Mouse (Mus musculus): ENCODE results near the gene Rps6ka5. TPM values are rescaled to one million over a fixed set of nuclear protein-coding genes. Genes with fewer than 3 reads are reported as not detected.

Rps6ka5 gene
- polyA plus RNA-seq, 1 experiment from 2014 or later, result 13.7 TPM

DNA sequence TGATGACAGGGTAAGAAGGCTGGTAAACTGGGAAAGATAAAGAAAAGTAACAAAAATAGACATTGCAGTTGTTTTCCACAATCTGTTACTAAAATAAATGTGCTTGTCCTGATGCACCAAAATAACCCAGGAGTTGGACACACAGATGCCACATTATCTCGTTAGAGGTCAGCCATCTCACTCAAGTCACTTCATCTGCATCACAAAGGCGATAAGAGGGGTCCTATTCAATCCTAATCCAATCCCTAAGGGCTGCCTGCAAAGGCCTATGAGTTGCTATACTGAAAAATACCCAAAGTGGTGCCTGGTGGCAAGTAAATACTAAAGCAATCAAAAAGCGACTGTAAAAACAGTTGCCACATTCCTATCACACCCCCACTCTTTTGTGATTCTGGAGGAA is 90.0 kb downstream of the Rps6ka5 start:
- 19% methylated on average over 3 of the region's 3 CpGs for WGBS
- Histone ChIP-seq H3K27ac (replicated peaks) (no peak overlapping the region), H3K27me3 (no peaks in the 10 kb centered on the region), H3K4me2 (replicated peaks) (no peak overlapping the region), H3K36me3 (no peaks in the 10 kb centered on the region), H3K9ac (replicated peaks) (no peak overlapping the region), H3K4me1 (peaks cover 6% of the 10 kb centered on the region; the same call in 1 of the 2 replicates), H3K4me3 (no peak overlapping the region), H3K9me3 (no peaks in the 10 kb centered on the region)
- ATAC-seq (replicated peaks), result no peak

DNA sequence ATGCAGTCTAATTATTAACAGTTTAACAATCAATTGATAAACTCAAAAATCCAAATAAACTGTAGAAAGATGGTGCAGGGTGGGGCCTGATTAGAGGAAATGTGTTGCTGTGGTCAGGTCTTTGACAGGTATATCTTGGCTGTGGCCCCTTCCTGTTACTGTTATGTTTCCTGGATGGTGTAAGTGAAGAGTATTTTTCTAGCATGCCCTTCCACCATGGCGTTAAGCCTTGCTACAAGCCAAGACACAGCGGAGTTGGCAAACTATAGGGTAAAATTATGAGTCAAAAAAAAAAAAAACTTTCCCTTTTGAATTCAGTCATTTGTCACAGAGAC is 90.5 kb downstream of the Rps6ka5 start:
- Histone ChIP-seq H3K4me1 (peaks cover 6% of the 10 kb centered on the region; the same call in 1 of the 2 replicates), H3K4me3 (no peak overlapping the region), H3K9me3 (no peaks in the 10 kb centered on the region), H3K36me3 (no peaks in the 10 kb centered on the region), H3K27me3 (no peaks in the 10 kb centered on the region), H3K27ac (replicated peaks) (no peak overlapping the region), H3K9ac (replicated peaks) (no peak overlapping the region), H3K4me2 (replicated peaks) (no peak overlapping the region)
- ATAC-seq (replicated peaks), result no peak
- WGBS, result 92% methylated on average over 2 of the region's 2 CpGs

DNA sequence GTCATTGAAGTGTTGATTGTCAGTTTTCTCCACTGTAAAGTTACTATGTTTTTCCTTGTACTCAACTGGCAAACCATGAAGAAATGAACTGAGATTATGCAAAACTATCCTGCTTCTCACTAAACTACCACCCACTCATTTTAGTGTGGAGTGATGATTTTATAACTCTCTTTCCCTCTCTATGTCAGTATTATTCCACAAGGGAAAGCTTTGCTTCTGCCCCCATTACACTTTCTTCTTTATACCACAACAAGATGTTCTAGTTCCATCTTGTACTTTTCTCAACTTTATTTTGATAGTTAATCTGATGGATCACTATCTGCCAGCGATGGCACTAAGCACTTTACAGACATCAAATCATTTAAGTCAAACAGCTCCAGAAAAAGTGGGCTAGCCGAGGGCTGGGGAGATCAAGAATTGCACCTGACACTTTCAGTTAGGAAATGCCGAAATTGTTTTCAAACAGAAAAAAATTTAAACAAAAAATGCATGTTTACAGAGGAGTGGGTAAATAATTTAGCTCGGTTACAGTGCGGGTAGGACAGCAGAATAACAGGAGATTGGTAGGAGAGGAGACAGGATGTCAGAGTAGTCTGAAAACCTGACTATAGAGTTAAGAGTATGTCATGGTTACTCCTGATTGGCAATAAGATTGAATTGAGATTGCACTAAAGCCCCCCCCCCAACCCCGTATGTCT is 91.0 kb downstream of the Rps6ka5 start:
- H3K9me3 ChIP-seq, result no peaks in the 10 kb centered on the region
- ATAC-seq (replicated peaks), result no peak

DNA sequence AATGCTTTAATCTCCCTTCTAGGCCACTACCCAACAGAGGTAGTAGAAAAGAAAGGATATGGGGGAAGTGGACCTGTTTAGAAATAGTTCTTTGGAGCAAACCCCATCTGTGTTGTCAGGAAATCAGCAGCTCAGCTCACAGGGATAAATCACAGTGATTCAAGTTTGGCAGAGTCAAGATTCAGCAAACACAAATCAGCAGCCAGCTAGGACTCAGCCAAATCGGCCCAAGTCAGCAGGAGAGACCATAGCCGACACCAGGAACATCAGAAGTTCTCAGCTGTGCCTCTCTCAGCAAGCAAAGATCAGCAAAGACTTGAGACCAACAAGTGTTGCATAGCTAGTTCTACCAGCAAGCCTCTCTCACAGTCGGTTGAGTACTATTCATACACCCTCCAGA is 93.6 kb downstream of the Rps6ka5 start:
- WGBS, result 96% methylated on average over 3 of the region's 3 CpGs
- no peaks in the 10 kb centered on the region for H3K36me3 ChIP-seq

More for the DNA sequence above, 91.0 kb downstream of the Rps6ka5 start:
- Histone ChIP-seq H3K27me3 (no peaks in the 10 kb centered on the region), H3K36me3 (no peaks in the 10 kb centered on the region), H3K4me2 (replicated peaks) (no peak overlapping the region), H3K9ac (replicated peaks) (no peak overlapping the region), H3K4me1 (peaks cover 6% of the 10 kb centered on the region; the same call in 1 of the 2 replicates), H3K27ac (replicated peaks) (no peak overlapping the region), H3K4me3 (no peak overlapping the region)
- WGBS, result 91% methylated on average over 6 of the region's 6 CpGs

DNA sequence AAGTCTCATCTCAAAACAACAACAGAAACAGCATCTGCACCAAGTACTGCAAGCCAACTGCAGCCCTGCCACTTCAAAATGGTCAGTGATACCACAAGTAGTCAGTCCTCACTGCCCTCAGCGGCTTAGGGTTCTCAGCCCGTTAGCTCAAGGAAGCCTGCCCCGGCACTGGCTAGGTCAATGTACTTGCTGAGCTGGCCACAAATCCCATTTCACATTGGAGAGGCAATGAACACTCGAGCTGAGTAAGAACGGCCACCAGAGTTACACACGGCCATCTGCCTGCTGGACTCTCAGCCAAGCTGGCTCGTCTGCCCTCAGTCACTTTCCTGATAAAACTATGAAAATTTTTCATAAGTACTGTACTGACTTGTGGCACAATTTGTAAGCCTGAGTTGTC is 95.5 kb downstream of the Rps6ka5 start:
- Histone ChIP-seq H3K9me3 (no peaks in the 10 kb centered on the region), H3K27me3 (no peaks in the 10 kb centered on the region), H3K36me3 (no peaks in the 10 kb centered on the region), H3K9ac (replicated peaks) (no peak overlapping the region), H3K4me2 (replicated peaks) (no peak overlapping the region), H3K4me3 (no peak overlapping the region), H3K27ac (replicated peaks) (no peak overlapping the region), H3K4me1 (no peaks in the 10 kb centered on the region)
- WGBS, result 90% methylated on average over 7 of the region's 7 CpGs
- no peak for ATAC-seq (replicated peaks)

More for the DNA sequence above, 93.6 kb downstream of the Rps6ka5 start:
- Histone ChIP-seq H3K4me3 (no peak overlapping the region), H3K9ac (replicated peaks) (no peak overlapping the region), H3K27me3 (no peaks in the 10 kb centered on the region), H3K9me3 (no peaks in the 10 kb centered on the region), H3K4me2 (replicated peaks) (no peak overlapping the region), H3K4me1 (peaks cover 3% of the 10 kb centered on the region; the same call in 1 of the 2 replicates), H3K27ac (replicated peaks) (no peak overlapping the region)
- ATAC-seq (replicated peaks), result no peak

DNA sequence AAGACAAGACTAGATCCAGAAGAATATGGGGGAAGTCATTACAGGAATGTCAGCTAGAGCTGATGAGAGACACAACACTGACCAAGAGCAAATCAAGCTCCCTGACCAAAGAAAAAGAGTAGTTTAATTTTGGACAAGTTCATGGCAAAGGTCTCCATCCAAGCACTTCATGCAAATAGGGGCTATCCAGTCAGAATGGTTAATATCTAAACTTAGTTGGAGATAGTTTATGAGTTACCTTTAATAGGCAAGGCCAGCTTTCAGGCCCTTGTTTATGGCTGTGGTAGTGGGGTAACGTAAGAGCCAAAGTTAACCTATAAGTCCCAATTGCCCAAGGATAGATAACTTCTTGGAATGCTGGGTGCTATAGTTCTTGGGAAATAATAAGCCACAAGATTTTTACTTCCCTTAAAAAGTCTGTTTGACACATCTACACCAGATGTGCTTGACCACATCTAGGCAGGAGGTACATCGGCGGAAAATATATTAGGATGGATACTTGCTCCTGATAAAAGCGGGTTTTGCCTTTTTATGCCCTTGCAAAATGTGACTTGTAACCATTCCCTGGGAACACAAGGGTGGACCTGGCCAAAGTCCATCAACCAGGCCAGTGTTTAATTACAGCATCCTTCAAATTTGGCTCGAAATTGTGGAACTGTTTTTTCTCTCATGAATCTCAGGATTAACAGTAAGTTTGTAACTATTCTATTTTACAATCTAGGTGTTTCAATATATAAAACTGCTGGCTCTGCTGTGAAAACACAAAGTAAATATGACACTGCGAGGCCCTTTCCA is 97.5 kb downstream of the Rps6ka5 start:
- no peak for ATAC-seq (replicated peaks)
- H3K27me3 ChIP-seq, result no peaks in the 10 kb centered on the region
- no peak overlapping the region for H3K4me3 ChIP-seq
- 96% methylated on average over 6 of the region's 6 CpGs for WGBS
- H3K4me1 ChIP-seq, result no peaks in the 10 kb centered on the region
- H3K9ac ChIP-seq (replicated peaks), result no peak overlapping the region
- H3K4me2 ChIP-seq (replicated peaks), result no peak overlapping the region
- no peak overlapping the region for H3K27ac ChIP-seq (replicated peaks)
- H3K36me3 ChIP-seq, result no peaks in the 10 kb centered on the region
- H3K9me3 ChIP-seq, result no peaks in the 10 kb centered on the region

DNA sequence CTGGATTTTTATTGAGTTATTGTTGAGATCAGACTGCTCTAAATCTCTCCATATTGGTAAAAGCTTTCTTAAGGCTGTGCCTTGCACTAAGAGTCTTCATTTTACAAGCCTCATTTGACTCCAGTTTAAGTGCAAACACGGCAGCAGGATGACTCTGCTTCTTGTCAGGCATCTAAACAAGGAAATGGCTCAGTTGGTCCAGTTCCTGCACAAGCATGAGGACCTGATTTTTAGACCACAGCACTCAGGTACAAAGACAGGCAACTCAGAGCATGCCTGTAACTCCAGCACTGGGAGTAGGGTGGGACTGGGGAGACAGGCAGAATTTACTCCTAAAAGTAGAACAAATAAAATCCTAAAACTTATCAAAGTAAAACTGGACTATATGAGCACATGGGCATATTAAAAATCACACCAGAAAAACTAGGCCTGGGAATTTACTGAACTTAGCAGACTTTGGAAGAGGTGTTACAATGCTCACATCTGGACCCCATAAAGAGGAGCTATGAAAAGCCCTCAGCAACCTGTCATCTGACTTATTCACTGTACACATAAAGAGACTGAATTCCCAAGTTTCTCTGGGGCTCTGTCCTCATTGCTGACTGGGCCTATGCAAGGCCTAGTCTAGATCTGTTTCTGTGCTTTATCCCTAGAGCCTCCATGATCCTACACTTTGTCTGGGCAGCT is 99.6 kb downstream of the Rps6ka5 start:
- Histone ChIP-seq H3K27me3 (no peaks in the 10 kb centered on the region), H3K9me3 (no peaks in the 10 kb centered on the region), H3K4me3 (no peak overlapping the region), H3K27ac (replicated peaks) (no peak overlapping the region), H3K4me1 (no peaks in the 10 kb centered on the region), H3K9ac (replicated peaks) (no peak overlapping the region), H3K36me3 (no peaks in the 10 kb centered on the region), H3K4me2 (replicated peaks) (no peak overlapping the region)
- no peak for ATAC-seq (replicated peaks)
- WGBS, result 65% methylated on average over 1 of the region's 1 CpGs

DNA sequence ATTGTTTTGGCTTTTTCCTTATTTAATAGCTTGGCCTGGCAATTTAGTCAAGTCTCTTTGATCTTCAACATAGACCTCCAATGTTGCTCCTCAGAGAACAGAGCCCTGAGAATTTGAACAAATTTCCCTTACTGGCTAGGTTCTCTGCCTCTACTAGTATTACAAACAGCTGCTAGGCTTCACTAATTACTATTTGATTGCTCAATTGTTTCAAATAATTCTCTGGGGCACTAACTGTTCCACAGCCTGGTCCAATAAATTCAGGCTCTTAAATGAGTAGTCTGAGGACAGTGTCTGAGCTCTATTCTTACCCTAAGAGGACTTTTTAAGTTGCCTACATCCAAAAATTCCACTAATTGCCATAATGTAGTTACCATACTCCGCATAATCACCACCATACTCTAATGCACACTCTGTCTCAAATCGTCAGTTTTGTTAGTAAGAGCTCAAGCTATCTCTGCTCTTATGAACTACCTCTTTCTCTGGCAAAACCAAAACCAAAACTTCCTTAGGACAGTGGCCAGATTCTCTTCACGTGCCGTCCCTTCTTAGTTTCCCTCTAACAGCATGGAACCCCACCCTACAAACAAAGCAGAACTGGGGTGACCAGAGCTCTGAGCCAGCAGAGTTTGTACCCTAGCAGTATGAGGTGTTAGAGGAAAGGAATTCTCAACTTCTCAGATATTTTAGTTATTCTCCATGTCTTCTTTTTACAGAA is 100.4 kb downstream of the Rps6ka5 start:
- Histone ChIP-seq H3K36me3 (no peaks in the 10 kb centered on the region), H3K9me3 (no peaks in the 10 kb centered on the region), H3K27ac (replicated peaks) (no peak overlapping the region), H3K27me3 (no peaks in the 10 kb centered on the region), H3K9ac (replicated peaks) (no peak overlapping the region), H3K4me3 (no peak overlapping the region), H3K4me2 (replicated peaks) (no peak overlapping the region), H3K4me1 (no peaks in the 10 kb centered on the region)
- 73% methylated on average over 4 of the region's 4 CpGs for WGBS
- no peak for ATAC-seq (replicated peaks)

DNA sequence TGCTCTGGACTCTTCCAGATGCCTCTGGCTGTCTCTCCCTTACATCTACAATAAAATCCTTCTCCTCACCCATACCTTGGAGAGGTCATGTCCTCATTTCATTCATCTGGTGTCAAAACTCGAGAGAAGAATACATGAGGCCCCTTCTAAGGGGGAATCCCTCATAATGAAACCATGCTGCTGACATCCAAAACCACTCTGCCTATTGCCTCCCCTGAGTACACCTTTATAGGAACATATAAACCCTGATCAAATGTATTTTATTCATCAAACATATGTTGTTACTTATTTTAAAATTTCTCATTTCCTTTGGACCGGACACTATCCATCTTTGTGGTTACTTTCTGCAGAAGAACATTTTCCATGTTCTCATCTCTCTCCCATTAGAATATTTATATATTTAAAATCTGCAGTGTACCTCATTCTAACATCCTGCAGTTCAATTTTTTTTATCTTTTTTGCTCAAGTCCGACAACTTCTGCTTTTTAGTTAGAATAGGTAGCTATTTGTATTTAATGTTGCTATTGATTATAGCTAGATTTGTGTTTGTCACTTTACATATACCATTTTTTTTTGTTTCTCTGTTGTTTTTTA is 101.8 kb downstream of the Rps6ka5 start:
- ATAC-seq (replicated peaks), result no peak
- Histone ChIP-seq H3K4me3 (no peak overlapping the region), H3K4me1 (no peaks in the 10 kb centered on the region), H3K4me2 (replicated peaks) (no peak overlapping the region), H3K36me3 (no peaks in the 10 kb centered on the region), H3K27ac (replicated peaks) (no peak overlapping the region), H3K9ac (replicated peaks) (no peak overlapping the region), H3K27me3 (no peaks in the 10 kb centered on the region), H3K9me3 (no peaks in the 10 kb centered on the region)
- 89% methylated on average over 3 of the region's 3 CpGs for WGBS

DNA sequence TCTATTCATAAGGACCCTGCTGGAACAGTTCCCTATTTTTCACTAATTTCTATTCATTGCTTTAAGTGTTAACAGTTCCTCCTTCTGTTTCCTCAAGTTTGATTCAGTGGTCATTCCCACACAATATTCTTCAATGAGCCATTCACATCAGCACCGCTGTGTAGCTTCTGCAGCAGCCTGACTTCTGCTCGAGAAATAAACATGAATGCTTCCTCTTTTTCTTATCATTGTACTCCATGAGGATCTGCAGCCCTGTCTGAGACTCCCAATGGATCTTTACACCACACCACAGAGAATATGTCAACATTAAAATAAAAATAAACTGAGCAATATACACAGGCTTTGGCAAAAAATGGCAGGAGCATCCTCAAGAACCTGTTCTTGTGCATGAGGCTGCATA is 111.5 kb downstream of the Rps6ka5 start:
- H3K9ac ChIP-seq (replicated peaks), result no peak overlapping the region
- H3K27ac ChIP-seq (replicated peaks), result no peak overlapping the region
- no peaks in the 10 kb centered on the region for H3K9me3 ChIP-seq
- H3K36me3 ChIP-seq, result no peaks in the 10 kb centered on the region
- no peak for ATAC-seq (replicated peaks)
- 0 out of 2 replicates have a peak, but pooled peaks cover 3% of the 10 kb centered on the region for H3K4me1 ChIP-seq
- H3K4me3 ChIP-seq, result no peak overlapping the region
- H3K27me3 ChIP-seq, result no peaks in the 10 kb centered on the region
- no peak overlapping the region for H3K4me2 ChIP-seq (replicated peaks)
- WGBS, result 57% methylated on average over 2 of the region's 2 CpGs

DNA sequence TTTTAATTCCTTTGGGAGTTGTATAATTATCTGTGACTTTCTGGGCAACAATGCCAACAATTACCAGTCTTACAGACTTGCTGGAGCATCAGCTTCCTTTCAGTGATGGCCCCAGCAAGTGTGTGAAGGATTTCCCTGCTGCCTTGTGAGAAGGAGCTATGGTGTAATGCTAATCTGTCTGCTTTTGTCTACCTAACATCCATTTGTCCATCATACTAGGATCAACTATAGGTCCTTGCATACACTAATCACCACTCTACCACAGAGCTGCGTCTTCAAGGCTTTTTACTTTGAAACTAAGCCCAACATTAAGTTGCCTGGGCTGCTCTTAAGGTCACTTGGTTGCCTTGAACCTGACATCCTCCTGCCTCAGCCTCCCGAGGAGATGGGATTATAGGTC is 112.9 kb downstream of the Rps6ka5 start:
- ATAC-seq (replicated peaks), result no peak
- no peak overlapping the region for H3K27ac ChIP-seq (replicated peaks)
- H3K9me3 ChIP-seq, result no peaks in the 10 kb centered on the region
- 91% methylated on average over 2 of the region's 2 CpGs for WGBS
- no peak overlapping the region for H3K4me3 ChIP-seq
- no peak overlapping the region for H3K9ac ChIP-seq (replicated peaks)
- H3K4me2 ChIP-seq (replicated peaks), result no peak overlapping the region
- no peaks in the 10 kb centered on the region for H3K36me3 ChIP-seq
- 0 out of 2 replicates have a peak, but pooled peaks cover 3% of the 10 kb centered on the region for H3K4me1 ChIP-seq
- H3K27me3 ChIP-seq, result no peaks in the 10 kb centered on the region

Data from forebrain, embryonic 15.5 days (tissue).